Mouse (Mus musculus) limb, embryonic 14.5 days (tissue): Measurements from ENCODE around the gene Gm11985. TPM values are rescaled to one million over a fixed set of nuclear protein-coding genes. Genes with fewer than 3 reads are reported as not detected.

ENCODE experiments used
- ATAC-seq: fragments of 200-750 bp; cut with Nextera tagmentation; 2 replicates; pipeline ENCODE4 v1.8.0; 2017; ENCODE audit warnings: low read depth, moderate number of reproducible peaks, moderate TSS enrichment; ENCODE audit not compliant: low FRiP score
- DNase-seq: peaks from one replicate; pipeline ENCODE4 v3.0.0-alpha.2; 2015; ENCODE audit warnings: low spot score
- H3K27ac ChIP-seq: fragments of 300-500 bp; sonication (generic); replicated peaks from 2 replicates; pipeline ENCODE4 v1.5.1; 2014; ENCODE audit warnings: low read depth, mild to moderate bottlenecking, low read length, moderate library complexity, mixed read lengths
- H3K27me3 ChIP-seq: fragments of 300-500 bp; sonication (generic); 2 replicates; pipeline ENCODE4 v1.6.1; 2014; ENCODE audit warnings: low read length, mixed read lengths; ENCODE audit not compliant: control insufficient read depth, insufficient read depth
- H3K36me3 ChIP-seq: fragments of 300-500 bp; sonication (generic); 2 replicates; pipeline ENCODE4 v1.6.1; 2014; ENCODE audit warnings: mild to moderate bottlenecking, low read length, moderate library complexity, mixed read lengths; ENCODE audit not compliant: control insufficient read depth, insufficient read depth
- H3K4me1 ChIP-seq: fragments of 300-500 bp; sonication (generic); 2 replicates; pipeline ENCODE4 v1.6.1; 2014; ENCODE audit warnings: antibody characterized with exemption, low read length, mixed read lengths; ENCODE audit not compliant: control insufficient read depth, insufficient read depth
- H3K4me2 ChIP-seq: fragments of 300-500 bp; sonication (generic); replicated peaks from 2 replicates; pipeline ENCODE4 v1.6.1; 2014; ENCODE audit warnings: low read depth, mild to moderate bottlenecking, low read length, moderate library complexity; ENCODE audit not compliant: severe bottlenecking
- H3K4me3 ChIP-seq: fragments of 300-500 bp; sonication (generic); replicated peaks from 2 replicates; pipeline ENCODE4 v1.5.1; 2014; ENCODE audit warnings: low read length
- H3K9ac ChIP-seq: fragments of 300-500 bp; sonication (generic); 2 replicates; pipeline ENCODE4 v1.6.1; 2014; ENCODE audit warnings: mild to moderate bottlenecking, low read depth, low read length, moderate library complexity; ENCODE audit not compliant: severe bottlenecking
- H3K9me3 ChIP-seq: fragments of 300-500 bp; sonication (generic); 2 replicates; pipeline ENCODE4 v1.6.1; 2016; ENCODE audit warnings: low read length; ENCODE audit not compliant: control insufficient read depth
- POLR2A ChIP-seq: fragments of 200-500 bp; IDR thresholded peaks from 2 replicates; pipeline ENCODE4 v1.8.0; 2012; ENCODE audit warnings: inconsistent platforms, mild to moderate bottlenecking, moderate library complexity, borderline replicate concordance; ENCODE audit not compliant: insufficient read depth, insufficient read length; ENCODE audit errors: extremely low read depth
- WGBS: fragments of 180-500 bp; shearing (Covaris S2); extraction: QIAGEN DNeasy Blood & Tissue Kit; methylation state at CpG from one replicate; pipeline ENCODE4 v1.1.7; 2014; 5-methylcytosine and 5-hydroxymethylcytosine counted together
- polyA plus RNA-seq, 2 experiments: library from polyadenylated mRNA; depleted of rRNA in 1 of 2; stranded (reverse) in 1 of 2; unstranded in 1 of 2; fragments of >200 nt; fragmentation: Nextera tagmentation in 1 of 2; extraction: Ambion mirVana in 1 of 2; gene quantifications; 2 replicates each; pipeline versions ENCODE4 v1.2.1 to v1.2.3; 2012 to 2014

Gene Gm11985
- polyA plus RNA-seq, 2 experiments = 0.06 TPM; not detected in 1

GRCm38 (mm10) chr11:7147536-7147935 lies 40.8 kb downstream of the Gm11985 start:
- H3K4me2 ChIP-seq = no peak overlapping the region
- no peaks in the 10 kb centered on the region for H3K9me3 ChIP-seq
- no peak overlapping the region for H3K4me3 ChIP-seq
- WGBS = 86% methylated on average over 8 of the region's 8 CpGs
- H3K36me3 ChIP-seq = no peaks in the 10 kb centered on the region
- DNase-seq (no peak), ATAC-seq (no peak)
- TF ChIP-seq POLR2A = no peak
- no peaks in the 10 kb centered on the region for H3K27me3 ChIP-seq
- H3K4me1 ChIP-seq = peaks cover 4% of the 10 kb centered on the region
- H3K27ac ChIP-seq = no peak overlapping the region
- H3K9ac ChIP-seq = no peak overlapping the region

- DNase-seq (no peak), ATAC-seq (no peak)
- Histone ChIP-seq H3K36me3 (no peaks in the 10 kb centered on the region), H3K27ac (no peak overlapping the region), H3K9me3 (no peaks in the 10 kb centered on the region), H3K27me3 (no peaks in the 10 kb centered on the region), H3K4me2 (no peak overlapping the region), H3K4me1 (peaks cover 6% of the 10 kb centered on the region), H3K9ac (no peak overlapping the region), H3K4me3 (no peak overlapping the region)
- 69% methylated on average over 4 of the region's 4 CpGs for WGBS
- no peak for TF ChIP-seq POLR2A
Measured at GRCm38 (mm10) chr11:7145221-7145620, 43.1 kb downstream of the Gm11985 start.

DNA sequence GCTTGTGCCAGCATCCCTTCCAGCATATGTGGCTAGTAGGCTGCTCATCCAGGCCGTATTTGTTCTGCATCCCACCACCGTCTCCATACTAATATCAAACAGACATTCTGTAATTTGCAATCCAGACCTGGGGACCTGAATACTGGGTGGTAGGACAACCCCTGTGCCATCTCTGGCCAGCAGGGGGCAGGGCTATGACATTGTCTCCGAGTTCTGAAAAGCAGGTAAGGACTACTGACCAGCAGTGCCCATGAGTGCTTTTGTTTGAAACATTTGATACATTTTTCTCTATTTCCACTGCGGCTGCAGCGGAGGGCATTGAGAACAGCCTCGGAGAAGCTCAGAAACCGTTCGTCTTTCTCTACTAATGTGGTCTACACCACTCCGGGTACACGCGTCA lies 44.0 kb downstream of the Gm11985 start:
- no peak overlapping the region for H3K4me3 ChIP-seq
- no peak overlapping the region for H3K27ac ChIP-seq
- H3K27me3 ChIP-seq = no peaks in the 10 kb centered on the region
- H3K4me2 ChIP-seq = no peak overlapping the region
- H3K9ac ChIP-seq = no peak overlapping the region
- TF ChIP-seq POLR2A = no peak
- ATAC-seq (no peak), DNase-seq (no peak)
- 90% methylated on average over 11 of the region's 11 CpGs for WGBS
- no peaks in the 10 kb centered on the region for H3K36me3 ChIP-seq
- H3K9me3 ChIP-seq = no peaks in the 10 kb centered on the region
- peaks cover 6% of the 10 kb centered on the region for H3K4me1 ChIP-seq

DNA sequence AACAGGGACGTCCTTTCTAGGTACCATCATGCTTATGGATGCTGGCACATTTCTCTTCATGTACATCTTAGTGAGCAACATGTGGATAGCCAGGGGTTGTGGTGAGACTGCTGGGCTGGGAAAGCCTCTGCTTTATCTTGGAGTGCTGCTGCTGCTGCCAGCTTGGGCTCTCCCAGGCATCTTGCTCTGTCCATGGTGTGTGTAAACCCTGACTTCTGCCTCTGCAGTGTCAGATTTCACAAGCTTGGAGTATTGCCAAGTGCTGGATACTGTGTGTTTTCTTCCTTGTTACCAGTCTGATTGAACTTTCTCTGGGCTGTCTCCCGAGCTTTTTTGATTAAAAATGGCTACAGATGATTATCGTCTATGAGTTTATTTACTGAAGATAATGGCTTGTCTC lies 45.6 kb downstream of the Gm11985 start:
- ATAC-seq (no peak; the same call in 1 of the 2 replicates), DNase-seq (peak; percentile 82)
- H3K9ac ChIP-seq = no peak overlapping the region
- TF ChIP-seq POLR2A = no peak
- 17% methylated on average over 3 of the region's 3 CpGs for WGBS
- no peak overlapping the region for H3K27ac ChIP-seq
- peaks cover 6% of the 10 kb centered on the region for H3K4me1 ChIP-seq
- no peaks in the 10 kb centered on the region for H3K27me3 ChIP-seq
- no peak overlapping the region for H3K4me2 ChIP-seq
- H3K4me3 ChIP-seq = no peak overlapping the region
- no peaks in the 10 kb centered on the region for H3K36me3 ChIP-seq
- H3K9me3 ChIP-seq = no peaks in the 10 kb centered on the region

- WGBS = 98% methylated on average over 3 of the region's 3 CpGs
- no peak for TF ChIP-seq POLR2A
- DNase-seq (peak; percentile 66), ATAC-seq (no peak)
- no peak overlapping the region for H3K27ac ChIP-seq
- H3K4me2 ChIP-seq = no peak overlapping the region
- H3K9ac ChIP-seq = no peak overlapping the region
- no peaks in the 10 kb centered on the region for H3K27me3 ChIP-seq
- H3K4me3 ChIP-seq = no peak overlapping the region
- peaks cover 6% of the 10 kb centered on the region for H3K4me1 ChIP-seq
- no peaks in the 10 kb centered on the region for H3K36me3 ChIP-seq
- no peaks in the 10 kb centered on the region for H3K9me3 ChIP-seq
Measured at GRCm38 (mm10) chr11:7140449-7140848, 47.9 kb downstream of the Gm11985 start.

- Histone ChIP-seq H3K27me3 (no peaks in the 10 kb centered on the region), H3K27ac (no peak overlapping the region), H3K4me1 (peaks cover 6% of the 10 kb centered on the region), H3K9ac (no peak overlapping the region), H3K4me3 (no peak overlapping the region), H3K36me3 (no peaks in the 10 kb centered on the region), H3K4me2 (no peak overlapping the region), H3K9me3 (no peaks in the 10 kb centered on the region)
- no peak for TF ChIP-seq POLR2A
- DNase-seq (no peak), ATAC-seq (no peak)
- 90% methylated on average over 8 of the region's 8 CpGs for WGBS
Measured at GRCm38 (mm10) chr11:7138370-7138769, 50.0 kb downstream of the Gm11985 start.
